Mouse (Mus musculus) layer of hippocampus, postnatal 25 days (tissue): ENCODE measurements at regions not wholly inside any gene's neighbourhood (a gene's known extent, or its start where the extent isn't known, plus 50 kb on each side); places are given as distances from the start of the nearest gene placed in this dataset.
"Not testable (repeated sequence)": the region's sequence is repeated elsewhere in the genome, so short reads cannot be mapped to it uniquely, and the experiment has no call there.

Experiments used
- DNase-seq, 2 experiments: peaks; one replicate each; pipeline ENCODE4 v3.0.0; 2022; ENCODE audit warnings: mixed read lengths in 2 of 2, low spot score in 1 of 2; ENCODE audit errors: extremely low spot score in 1 of 2

DNA sequence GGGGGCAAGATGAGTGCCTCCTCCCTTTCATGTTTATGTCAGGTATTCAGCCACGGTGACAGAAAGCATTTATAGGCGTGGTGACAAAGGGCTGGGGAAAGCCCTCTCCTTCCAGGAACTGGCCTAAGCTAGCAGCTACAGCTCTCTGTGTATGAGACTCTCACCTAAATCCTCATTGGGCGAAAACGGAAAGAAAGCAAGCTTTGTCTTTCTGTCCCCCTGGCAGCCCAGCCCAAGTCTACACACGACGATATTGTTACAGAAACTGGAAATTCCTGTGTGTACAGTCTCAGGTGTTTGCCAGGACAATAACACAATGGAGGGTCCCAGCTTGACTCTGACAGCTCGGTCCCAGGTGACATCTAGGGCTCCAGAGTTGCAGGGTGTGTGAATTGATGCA, 60.0 kb downstream of the Dact2 start:
- DNase-seq, result no peak

DNA sequence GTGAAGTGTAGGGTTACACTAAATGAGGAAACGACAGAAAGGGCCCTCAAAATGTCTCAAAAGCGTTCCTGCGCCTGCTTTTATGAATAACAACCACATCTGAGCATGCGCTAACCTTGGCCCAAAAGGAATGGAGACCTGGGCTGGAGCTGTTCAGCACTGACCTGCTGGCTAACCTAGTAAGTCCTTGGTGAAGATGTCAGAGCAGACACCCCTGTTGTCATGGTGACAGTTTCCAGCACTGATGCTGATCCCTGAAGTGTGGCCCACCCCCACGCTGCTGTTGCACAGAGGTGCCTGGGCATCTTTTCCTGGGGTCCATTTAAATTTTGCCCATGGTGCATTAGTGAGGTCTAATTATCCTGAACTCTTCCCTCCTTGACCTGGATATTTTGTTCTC, 62.4 kb downstream of the Dact2 start:
- no peak for DNase-seq

DNA sequence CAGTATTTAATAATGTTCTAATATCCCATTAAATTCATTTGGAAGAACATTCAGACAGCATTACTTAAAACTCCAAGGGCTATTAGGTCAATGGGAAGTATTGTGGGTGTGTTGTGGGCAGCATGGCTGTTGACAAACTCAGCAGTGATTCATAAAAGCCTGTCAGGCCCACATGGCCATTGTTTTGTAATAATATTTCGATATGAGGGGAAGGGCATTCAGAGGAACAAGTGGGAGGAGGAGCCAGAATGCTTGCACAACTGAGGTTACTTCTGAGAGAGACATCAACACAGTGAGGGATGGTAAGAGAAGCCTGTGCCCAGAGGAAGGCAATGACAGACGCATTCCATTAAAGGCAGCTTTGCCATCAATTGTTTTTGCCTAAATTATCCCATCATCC, 63.8 kb downstream of the Dact2 start:
- DNase-seq, result no peak

DNA sequence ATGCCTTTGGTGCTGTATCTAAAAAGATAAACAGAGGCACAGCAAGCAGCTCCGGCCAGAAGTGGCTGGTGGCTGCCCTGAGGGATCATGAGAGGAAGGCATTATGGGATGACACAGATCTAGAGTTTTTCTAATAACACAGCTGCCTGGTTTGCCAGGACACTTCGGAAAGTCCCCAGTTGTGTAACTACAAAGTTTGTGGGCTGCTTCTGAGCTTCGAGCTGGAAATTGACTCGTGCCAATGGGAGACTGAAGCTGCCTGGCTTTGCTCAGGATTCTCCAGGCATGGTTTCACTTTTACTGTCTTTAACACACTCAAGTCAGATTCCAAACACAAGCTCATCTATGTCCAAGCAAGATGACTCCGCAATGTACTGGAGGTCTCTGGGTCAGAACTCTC, 65.2 kb downstream of the Dact2 start:
- no peak for DNase-seq

DNA sequence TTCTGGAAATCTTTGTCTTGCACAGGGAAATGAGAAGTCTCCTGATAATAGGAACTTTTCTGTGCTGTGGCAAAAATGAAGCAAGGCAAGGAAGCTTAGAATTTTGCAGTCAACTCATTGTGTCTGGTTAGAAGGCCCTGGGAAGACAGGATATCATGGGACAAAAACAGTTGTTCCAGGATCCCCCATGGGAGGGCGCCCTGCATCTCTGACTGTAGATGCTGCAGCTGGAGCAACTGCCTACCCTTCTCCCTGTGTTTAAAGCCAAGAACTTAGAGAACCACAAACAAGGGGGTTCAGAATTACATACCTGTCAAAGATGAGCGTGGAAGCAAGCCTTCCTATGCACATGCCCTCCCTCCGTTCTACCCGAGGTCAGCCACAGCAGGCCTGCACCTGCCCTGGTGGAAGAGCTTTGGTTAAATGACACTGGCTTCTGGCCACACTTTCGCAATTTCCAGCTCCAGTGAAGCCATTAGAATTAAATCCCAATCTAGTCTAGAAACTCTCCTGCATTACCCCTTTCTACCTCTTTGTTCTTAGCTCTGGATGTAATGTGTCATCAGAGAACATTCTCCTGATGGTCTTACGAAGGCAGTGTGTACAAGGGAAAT, 67.3 kb downstream of the Dact2 start:
- peak; percentile 58 to 83 for DNase-seq

DNA sequence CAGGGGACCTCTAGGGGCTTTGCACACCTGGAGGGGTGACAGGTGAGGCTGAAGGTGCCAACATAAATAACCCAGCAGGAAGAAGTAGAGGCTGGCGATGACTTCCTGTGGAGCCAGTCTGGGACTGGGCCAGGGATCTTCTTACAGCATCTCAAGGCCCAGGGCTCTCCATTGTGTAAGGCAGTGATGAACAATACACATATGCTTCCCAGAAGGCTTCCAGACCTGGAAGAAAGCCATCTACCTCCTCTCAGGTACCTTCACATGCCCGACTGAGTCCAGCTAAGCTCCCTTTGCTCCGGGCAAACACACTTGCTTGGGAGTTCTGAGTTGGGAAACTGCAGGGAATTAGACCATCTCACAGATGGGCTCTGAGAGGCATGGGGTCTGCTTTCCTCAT, 69.5 kb downstream of the Dact2 start:
- DNase-seq, result no peak

DNA sequence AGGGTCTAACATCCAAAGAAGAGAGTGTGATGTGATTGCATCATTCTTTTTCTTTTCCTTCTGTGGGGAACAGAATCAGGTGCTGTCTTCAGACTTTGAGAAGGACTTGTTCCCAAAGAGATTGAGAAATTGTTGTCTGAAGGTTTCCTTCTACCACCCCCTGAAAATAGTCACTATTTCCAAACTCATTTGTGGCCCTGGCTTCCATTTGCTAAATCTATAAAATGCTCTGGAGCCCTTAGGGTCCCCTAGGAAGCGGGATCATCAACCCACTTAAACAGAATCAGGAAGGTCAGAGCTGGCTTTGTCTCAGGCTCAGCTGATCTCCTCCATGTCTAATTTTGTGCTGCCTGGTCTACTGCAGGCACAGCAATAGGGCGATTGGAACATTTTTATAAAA, 70.1 kb downstream of the Dact2 start:
- DNase-seq, result no peak

DNA sequence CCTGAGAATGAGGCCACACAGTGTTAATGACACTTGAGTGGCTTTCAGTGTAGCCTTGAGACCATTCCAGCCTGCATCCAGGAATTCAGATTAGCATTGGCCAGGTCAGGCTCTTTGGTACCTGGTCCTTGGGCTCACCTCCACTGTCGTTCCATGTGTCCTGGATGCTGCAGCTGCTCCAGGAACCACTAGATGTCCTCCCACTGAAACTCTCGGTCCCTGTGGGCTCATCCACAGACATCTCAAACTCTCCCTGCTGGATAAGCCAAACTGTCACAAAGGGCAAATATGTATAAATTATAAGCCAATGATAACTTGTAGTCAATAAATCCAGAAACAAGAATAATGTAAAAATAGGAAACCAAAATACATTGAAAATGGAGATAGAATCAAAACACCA, 67.7 kb upstream of the Gm7358 start:
- not testable (repeated sequence) for DNase-seq

DNA sequence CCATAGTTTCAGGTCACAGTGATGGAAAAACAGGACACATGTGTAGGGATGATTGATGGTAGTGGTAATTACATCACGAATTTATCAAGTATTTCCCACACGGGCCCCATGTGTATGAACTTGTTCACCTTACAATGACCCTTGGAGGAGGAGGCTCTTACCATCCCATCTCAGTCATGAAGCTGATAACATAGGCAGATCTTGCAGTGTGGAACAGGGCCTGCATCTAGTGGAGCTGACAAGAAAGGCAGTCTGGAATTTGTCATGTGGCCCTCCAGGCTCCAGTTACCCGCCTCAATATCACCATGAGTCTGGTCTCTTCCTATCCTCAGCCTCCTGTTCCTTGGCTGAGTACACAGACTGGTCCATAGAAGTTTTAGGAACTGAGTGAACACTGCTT, 59.5 kb upstream of the Gm7358 start:
- no peak for DNase-seq

DNA sequence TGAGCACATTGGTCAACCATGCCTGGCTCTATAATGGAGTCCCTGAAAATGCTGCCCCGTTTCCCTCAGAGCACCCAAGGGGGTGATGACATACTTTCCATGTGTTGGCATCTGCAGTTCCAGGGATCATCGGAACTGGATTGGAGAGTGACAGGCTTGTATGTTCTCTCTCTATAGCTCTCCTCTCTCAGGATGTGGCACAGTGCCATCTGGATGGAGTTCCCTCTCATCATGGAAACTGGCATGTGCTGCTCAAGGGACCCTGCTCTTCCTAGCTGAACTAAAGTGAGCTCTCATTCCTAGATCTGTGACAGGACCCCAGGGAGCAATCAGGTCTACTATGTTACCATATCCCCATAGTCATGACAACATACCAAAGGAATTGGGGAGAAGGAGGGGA, 56.9 kb upstream of the Gm7358 start:
- DNase-seq, result no peak

DNA sequence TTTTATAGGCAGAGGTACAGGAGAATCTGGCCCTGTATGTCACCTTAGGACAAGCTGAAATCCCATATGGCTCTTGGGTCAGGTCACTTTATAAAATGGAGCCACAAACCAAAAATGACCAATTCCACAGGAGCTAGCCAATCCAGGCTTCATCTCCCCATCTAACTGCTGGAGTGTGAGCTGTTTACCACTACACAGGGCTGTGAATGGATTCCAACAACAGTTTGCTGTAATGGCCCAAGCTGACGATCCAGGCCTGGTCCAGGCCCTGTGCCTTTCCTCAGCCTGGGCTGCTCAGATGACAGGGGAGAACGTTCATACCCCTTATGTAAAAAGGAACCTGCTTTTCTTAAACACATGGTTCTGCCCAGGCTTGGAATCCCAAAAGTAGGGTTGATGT, 55.5 kb upstream of the Gm7358 start:
- no peak for DNase-seq

DNA sequence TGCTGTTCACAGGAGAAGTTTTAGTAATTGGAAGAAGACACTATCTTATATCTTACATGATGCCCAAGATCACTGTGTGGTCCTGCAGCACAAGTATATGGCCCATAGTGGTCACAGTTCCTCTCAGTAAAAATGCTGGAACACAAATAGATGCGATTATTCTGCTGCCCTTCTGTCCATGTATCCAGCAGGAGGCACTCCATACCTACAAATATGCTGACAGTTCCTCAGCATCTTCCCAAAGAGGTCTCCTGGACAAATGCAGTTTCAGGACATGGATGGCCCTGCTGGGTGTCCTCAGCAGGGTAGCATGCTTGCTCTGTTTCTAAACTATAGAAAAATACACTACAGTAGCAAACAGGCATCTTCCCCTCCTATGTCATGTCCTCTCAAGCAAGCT, 52.4 kb upstream of the Gm7358 start:
- DNase-seq, result peak in 1 of 2 experiments; percentile 12
